ENCODE assay signal across 12 mouse cellular contexts in the genomic region with DNA sequence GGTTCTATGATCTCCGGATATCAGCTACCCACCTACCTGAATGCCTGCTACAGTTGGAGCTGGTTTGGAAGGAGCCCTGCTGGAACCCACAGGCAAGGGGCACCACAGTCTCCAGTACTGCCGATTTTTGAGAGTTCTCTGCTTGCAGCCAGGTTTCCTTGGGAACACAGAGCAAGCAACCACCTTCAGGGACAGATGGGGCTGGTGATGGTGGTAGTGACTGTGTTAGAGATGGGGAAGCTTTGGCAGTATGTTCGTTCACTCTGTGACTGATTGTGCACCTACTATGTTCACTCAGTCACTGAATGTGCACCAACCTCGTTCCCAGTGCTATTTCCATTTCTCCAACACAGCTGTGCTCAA.
DNase-seq lines count a peak whose midpoint lies in the region; ATAC-seq lines count a peak whose summit lies in the region.
"Had no signal": no experiment of that assay in that cellular context is flagged by ENCODE, and none has a peak within 500 bp of the region (broad histone marks: within the 10 kb centered on the region; RNA-seq: fewer than 3 reads in every experiment).

No protein-coding gene starts in this region.

- no peaks in the 10 kb centered on the region for H3K27me3 ChIP-seq in embryonic facial prominence, embryonic 15.5 days
- no peaks in the 10 kb centered on the region for H3K27me3 ChIP-seq in hindbrain, embryonic 16.5 days (replicated peaks; ENCODE audit: control insufficient read depth, insufficient read depth, low read length)
- no peaks in the 10 kb centered on the region for H3K27me3 ChIP-seq in midbrain, embryonic 13.5 days
- no peaks in the 10 kb centered on the region for H3K27me3 ChIP-seq in kidney, embryonic 15.5 days

- peaks cover 30% of the 10 kb centered on the region for H3K4me1 ChIP-seq in embryonic facial prominence, embryonic 15.5 days
- H3K4me1 ChIP-seq in hindbrain, embryonic 16.5 days (ENCODE audit: control insufficient read depth, insufficient read depth, low read depth, low read length) = peaks cover 45% of the 10 kb centered on the region
- H3K4me1 ChIP-seq in midbrain, embryonic 13.5 days (replicated peaks) = peaks cover 66% of the 10 kb centered on the region
- H3K4me1 ChIP-seq in kidney, embryonic 15.5 days = peaks cover 26% of the 10 kb centered on the region

- no peak overlapping the region for H3K4me2 ChIP-seq in embryonic facial prominence, embryonic 15.5 days (replicated peaks)
- no peak overlapping the region for H3K4me2 ChIP-seq in hindbrain, embryonic 16.5 days (ENCODE audit: low read length)
- no peak overlapping the region for H3K4me2 ChIP-seq in midbrain, embryonic 13.5 days (replicated peaks)
- H3K4me2 ChIP-seq in kidney, embryonic 15.5 days = no peak overlapping the region
- H3K4me2 ChIP-seq: heart, embryonic 13.5 days had no signal

- 73% methylated on average over 4 of the region's 4 CpGs for WGBS in embryonic facial prominence, embryonic 15.5 days
- WGBS in hindbrain, embryonic 16.5 days = 64% methylated on average over 4 of the region's 4 CpGs
- 83% methylated on average over 4 of the region's 4 CpGs for WGBS in midbrain, embryonic 13.5 days
- WGBS in kidney, embryonic 15.5 days = 67% methylated on average over 4 of the region's 4 CpGs

- peak; percentile 41 to 50 for DNase-seq in cerebellum, postnatal 14 days
- no peak for DNase-seq in cerebellum, adult 9-11 months
- no peak for DNase-seq in spleen, postnatal 14 days (ENCODE audit: low spot score in 2 of 2)
- DNase-seq in lung, postnatal 25 days (ENCODE audit: low spot score) = no peak

- H3K36me3 ChIP-seq in embryonic facial prominence, embryonic 15.5 days = no peaks in the 10 kb centered on the region
- H3K36me3 ChIP-seq in hindbrain, embryonic 16.5 days (ENCODE audit: control insufficient read depth, insufficient read depth, low read length) = no peaks in the 10 kb centered on the region
- H3K36me3 ChIP-seq in midbrain, embryonic 13.5 days = no peaks in the 10 kb centered on the region
- H3K36me3 ChIP-seq in kidney, embryonic 15.5 days = no peaks in the 10 kb centered on the region
- H3K36me3 ChIP-seq: heart, embryonic 13.5 days had no signal

- ATAC-seq in embryonic facial prominence, embryonic 15.5 days (ENCODE audit: insufficient number of reproducible peaks, low FRiP score, low TSS enrichment, low read depth) = no peak
- ATAC-seq in hindbrain, embryonic 16.5 days = no peak
- ATAC-seq in midbrain, embryonic 13.5 days = no peak
- no peak for ATAC-seq in kidney, embryonic 15.5 days (replicated peaks; ENCODE audit: low FRiP score)
- ATAC-seq: activated CD4-positive, CD25-positive, alpha-beta regulatory T cell, adult 4 months; intestine, postnatal 0 days had no signal

- H3K9ac ChIP-seq in embryonic facial prominence, embryonic 15.5 days = no peak overlapping the region
- peak overlapping the region; percentile 11 for H3K9ac ChIP-seq in hindbrain, embryonic 16.5 days (ENCODE audit: low read depth, low read length)
- H3K9ac ChIP-seq in midbrain, embryonic 13.5 days (replicated peaks) = no peak overlapping the region
- H3K9ac ChIP-seq in kidney, embryonic 15.5 days = no peak overlapping the region
- H3K9ac ChIP-seq: heart, embryonic 13.5 days; liver, embryonic 14.5 days had no signal

- no peaks in the 10 kb centered on the region for H3K9me3 ChIP-seq in embryonic facial prominence, embryonic 15.5 days (replicated peaks)
- no peaks in the 10 kb centered on the region for H3K9me3 ChIP-seq in hindbrain, embryonic 16.5 days (ENCODE audit: control insufficient read depth, low read length)
- no peaks in the 10 kb centered on the region for H3K9me3 ChIP-seq in midbrain, embryonic 13.5 days
- H3K9me3 ChIP-seq in kidney, embryonic 15.5 days (replicated peaks) = no peaks in the 10 kb centered on the region
- H3K9me3 ChIP-seq: heart, embryonic 13.5 days had no signal

- no peak overlapping the region for H3K4me3 ChIP-seq in embryonic facial prominence, embryonic 15.5 days (replicated peaks)
- no peak overlapping the region for H3K4me3 ChIP-seq in hindbrain, embryonic 16.5 days (ENCODE audit: low read length)
- H3K4me3 ChIP-seq in midbrain, embryonic 13.5 days (replicated peaks) = no peak overlapping the region
- H3K4me3 ChIP-seq in kidney, embryonic 15.5 days (replicated peaks) = no peak overlapping the region
- H3K4me3 ChIP-seq: heart, embryonic 13.5 days had no signal

- H3K27ac ChIP-seq in embryonic facial prominence, embryonic 15.5 days (replicated peaks) = peak overlapping the region; percentile 87
- peak overlapping the region; percentile 82 for H3K27ac ChIP-seq in hindbrain, embryonic 16.5 days (ENCODE audit: low read depth, low read length)
- peak overlapping the region; percentile 93 for H3K27ac ChIP-seq in midbrain, embryonic 13.5 days
- H3K27ac ChIP-seq in kidney, embryonic 15.5 days = no peak overlapping the region
- H3K27ac ChIP-seq: liver, embryonic 14.5 days had no signal

Comparison
In these comparisons a context has a peak if more than half of its experiments do, and no peak if none do; other contexts are left out.
1. DNase-seq: peak in cerebellum, postnatal 14 days (2 of 2); none in cerebellum, adult 9-11 months (single experiment), spleen, postnatal 14 days (0 of 2) and lung, postnatal 25 days (single experiment).